Mouse (Mus musculus) layer of hippocampus, adult 11-12 months (tissue): ENCODE data around the gene Gnat3.

ENCODE experiments used
- DNase-seq: peaks from one replicate; pipeline ENCODE4 v3.0.0; 2022; ENCODE audit warnings: low spot score

Gnat3 gene

GRCm38 (mm10) chr5:18006157-18006556 is 43.8 kb downstream of the Gnat3 start:
- DNase-seq: no peak

GRCm38 (mm10) chr5:18007067-18007466 is 44.7 kb downstream of the Gnat3 start:
- no peak for DNase-seq

- no peak for DNase-seq
These were observed 48.0 kb downstream of the Gnat3 start for GRCm38 (mm10) chr5:18010301-18010700.

- DNase-seq: no peak
These were observed 50.8 kb downstream of the Gnat3 start for GRCm38 (mm10) chr5:18013196-18013595.

- no peak for DNase-seq
These were observed 52.0 kb downstream of the Gnat3 start for GRCm38 (mm10) chr5:18014209-18014829.

GRCm38 (mm10) chr5:18023347-18023746 is 61.0 kb downstream of the Gnat3 start:
- peak; percentile 42 for DNase-seq

- DNase-seq: no peak
These were observed 65.2 kb downstream of the Gnat3 start for GRCm38 (mm10) chr5:18027531-18027930.

GRCm38 (mm10) chr5:18035848-18036638 is 73.7 kb downstream of the Gnat3 start:
- peak; percentile 21 for DNase-seq

GRCm38 (mm10) chr5:18043022-18043421 is 80.7 kb downstream of the Gnat3 start:
- DNase-seq: peak; percentile 68

GRCm38 (mm10) chr5:18048841-18049240 is 86.5 kb downstream of the Gnat3 start:
- no peak for DNase-seq

- no peak for DNase-seq
These were observed 93.0 kb downstream of the Gnat3 start for GRCm38 (mm10) chr5:18055323-18055722.
